Mouse (Mus musculus): ENCODE results near the gene Arg2. TPM values are rescaled to one million over a fixed set of nuclear protein-coding genes. Genes with fewer than 3 reads are reported as not detected.

The Arg2 gene
- total RNA-seq, 1 experiment, result 5.3 TPM

GRCm38 (mm10) chr12:79103773-79104172, 26.8 kb upstream of the Arg2 start:
- no peaks in the 10 kb centered on the region; the same call in 1 of the 2 replicates for H3K9me3 ChIP-seq (ENCODE audit: control insufficient read depth, insufficient read depth, low read depth, low read length)
- no peak overlapping the region for H3K4me3 ChIP-seq (ENCODE audit: insufficient read depth in 1 of 2, low read depth in 1 of 2, low read length in 2 of 2, poor library complexity in 1 of 2, severe bottlenecking in 1 of 2)
- no peak for DNase-seq (ENCODE audit: low read depth, low spot score)
- in situ Hi-C loops (cut with MboI; ENCODE audit: low sequenced_read_pairs in 2 of 2, unreplicated experiment in 2 of 2), result loop anchor here in 1 of 2 experiments (25.0 kb wide), 1 partner anchor 1066 kb away; no protein-coding TSS in a partner anchor
- H3K36me3 ChIP-seq (ENCODE audit: control insufficient read depth, insufficient read depth, low read length, poor library complexity, severe bottlenecking), result no peaks in the 10 kb centered on the region
- no peak overlapping the region for H3K9ac ChIP-seq (ENCODE audit: insufficient read depth, low read depth, low read length, poor library complexity, severe bottlenecking)
- no peaks in the 10 kb centered on the region for H3K4me1 ChIP-seq (ENCODE audit: control insufficient read depth in 2 of 2, insufficient read depth in 2 of 2, low read length in 2 of 2, poor library complexity in 1 of 2)
- H3K27ac ChIP-seq (ENCODE audit: insufficient read depth, low read depth, low read length, poor library complexity, severe bottlenecking), result no peak overlapping the region
- TF ChIP-seq ZC3H11A (IDR thresholded peaks at IDR 0.05; ENCODE audit: borderline replicate concordance, low read depth, low read length) (no peak), HCFC1 (IDR thresholded peaks at IDR 0.05; ENCODE audit: borderline replicate concordance, insufficient read depth, low read length) (no peak), CHD2 (IDR thresholded peaks at IDR 0.05; ENCODE audit: low read depth, low read length) (no peak), ZNF384 (IDR thresholded peaks at IDR 0.05; ENCODE audit: low read depth, low read length) (no peak), MAFK (IDR thresholded peaks at IDR 0.05; ENCODE audit: insufficient read depth, low read depth, low read length) (no peak)

GRCm38 (mm10) chr12:79104544-79104943, 26.0 kb upstream of the Arg2 start:
- H3K27ac ChIP-seq (ENCODE audit: insufficient read depth, low read depth, low read length, poor library complexity, severe bottlenecking), result no peak overlapping the region
- H3K9me3 ChIP-seq (ENCODE audit: control insufficient read depth, insufficient read depth, low read depth, low read length), result no peaks in the 10 kb centered on the region; the same call in 1 of the 2 replicates
- no peak overlapping the region for H3K4me3 ChIP-seq (ENCODE audit: insufficient read depth in 1 of 2, low read depth in 1 of 2, low read length in 2 of 2, poor library complexity in 1 of 2, severe bottlenecking in 1 of 2)
- H3K4me1 ChIP-seq (ENCODE audit: control insufficient read depth in 2 of 2, insufficient read depth in 2 of 2, low read length in 2 of 2, poor library complexity in 1 of 2), result no peaks in the 10 kb centered on the region
- H3K9ac ChIP-seq (ENCODE audit: insufficient read depth, low read depth, low read length, poor library complexity, severe bottlenecking), result no peak overlapping the region
- no peaks in the 10 kb centered on the region for H3K36me3 ChIP-seq (ENCODE audit: control insufficient read depth, insufficient read depth, low read length, poor library complexity, severe bottlenecking)
- in situ Hi-C loops (cut with MboI; ENCODE audit: low sequenced_read_pairs in 2 of 2, unreplicated experiment in 2 of 2), result loop anchor here in 1 of 2 experiments (25.0 kb wide), 1 partner anchor 1067 kb away; no protein-coding TSS in a partner anchor
- DNase-seq (ENCODE audit: low read depth, low spot score), result no peak
- TF ChIP-seq HCFC1 (IDR thresholded peaks at IDR 0.05; ENCODE audit: borderline replicate concordance, insufficient read depth, low read length), result no peak
- no peak for TF ChIP-seq CHD2 (IDR thresholded peaks at IDR 0.05; ENCODE audit: low read depth, low read length)
- no peak for TF ChIP-seq ZNF384 (IDR thresholded peaks at IDR 0.05; ENCODE audit: low read depth, low read length)
- no peak for TF ChIP-seq MAFK (IDR thresholded peaks at IDR 0.05; ENCODE audit: insufficient read depth, low read depth, low read length)
- TF ChIP-seq ZC3H11A (IDR thresholded peaks at IDR 0.05; ENCODE audit: borderline replicate concordance, low read depth, low read length), result no peak

DNA sequence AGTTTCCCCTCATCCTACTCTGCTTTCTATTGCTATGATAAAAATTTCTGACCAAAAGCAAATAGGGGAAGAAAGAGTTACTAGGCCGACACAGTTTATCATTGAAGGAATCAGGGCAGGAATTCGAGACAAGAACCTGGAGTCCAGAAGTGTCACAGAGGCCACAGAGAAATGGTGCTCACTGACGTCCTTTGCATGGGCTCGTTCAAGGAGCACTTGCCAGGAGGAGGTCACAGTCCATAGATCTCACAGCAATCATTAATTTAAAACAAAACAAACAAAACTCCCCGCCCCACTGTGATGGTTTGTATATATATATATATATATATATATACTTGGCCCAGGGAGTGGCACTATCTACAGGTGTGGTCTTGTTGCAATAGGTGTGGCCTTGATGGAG, 25.3 kb upstream of the Arg2 start:
- H3K4me1 ChIP-seq (ENCODE audit: control insufficient read depth in 2 of 2, insufficient read depth in 2 of 2, low read length in 2 of 2, poor library complexity in 1 of 2), result no peaks in the 10 kb centered on the region
- DNase-seq (ENCODE audit: low read depth, low spot score), result no peak
- no peak overlapping the region for H3K9ac ChIP-seq (ENCODE audit: insufficient read depth, low read depth, low read length, poor library complexity, severe bottlenecking)
- H3K4me3 ChIP-seq (ENCODE audit: insufficient read depth in 1 of 2, low read depth in 1 of 2, low read length in 2 of 2, poor library complexity in 1 of 2, severe bottlenecking in 1 of 2), result no peak overlapping the region
- in situ Hi-C loops (cut with MboI; ENCODE audit: low sequenced_read_pairs in 2 of 2, unreplicated experiment in 2 of 2), result loop anchor here in 1 of 2 experiments (25.0 kb wide), 1 partner anchor 1068 kb away; no protein-coding TSS in a partner anchor
- no peak overlapping the region for H3K27ac ChIP-seq (ENCODE audit: insufficient read depth, low read depth, low read length, poor library complexity, severe bottlenecking)
- H3K9me3 ChIP-seq (ENCODE audit: control insufficient read depth, insufficient read depth, low read depth, low read length), result no peaks in the 10 kb centered on the region; the same call in 1 of the 2 replicates
- no peak for TF ChIP-seq ZC3H11A (IDR thresholded peaks at IDR 0.05; ENCODE audit: borderline replicate concordance, low read depth, low read length)
- no peak for TF ChIP-seq ZNF384 (IDR thresholded peaks at IDR 0.05; ENCODE audit: low read depth, low read length)
- no peak for TF ChIP-seq CHD2 (IDR thresholded peaks at IDR 0.05; ENCODE audit: low read depth, low read length)
- no peak for TF ChIP-seq HCFC1 (IDR thresholded peaks at IDR 0.05; ENCODE audit: borderline replicate concordance, insufficient read depth, low read length)
- TF ChIP-seq MAFK (IDR thresholded peaks at IDR 0.05; ENCODE audit: insufficient read depth, low read depth, low read length), result no peak
- no peaks in the 10 kb centered on the region for H3K36me3 ChIP-seq (ENCODE audit: control insufficient read depth, insufficient read depth, low read length, poor library complexity, severe bottlenecking)

GRCm38 (mm10) chr12:79118991-79119390, 11.6 kb upstream of the Arg2 start:
- Histone ChIP-seq H3K36me3 (ENCODE audit: control insufficient read depth, insufficient read depth, low read length, poor library complexity, severe bottlenecking) (no peaks in the 10 kb centered on the region), H3K27ac (ENCODE audit: insufficient read depth, low read depth, low read length, poor library complexity, severe bottlenecking) (no peak overlapping the region), H3K9ac (ENCODE audit: insufficient read depth, low read depth, low read length, poor library complexity, severe bottlenecking) (no peak overlapping the region), H3K4me3 (ENCODE audit: insufficient read depth in 1 of 2, low read depth in 1 of 2, low read length in 2 of 2, poor library complexity in 1 of 2, severe bottlenecking in 1 of 2) (no peak overlapping the region), H3K4me1 (ENCODE audit: control insufficient read depth in 2 of 2, insufficient read depth in 2 of 2, low read length in 2 of 2, poor library complexity in 1 of 2) (no peaks in the 10 kb centered on the region), H3K9me3 (ENCODE audit: control insufficient read depth, insufficient read depth, low read depth, low read length) (peaks cover 8% of the 10 kb centered on the region)
- TF ChIP-seq MAFK (IDR thresholded peaks at IDR 0.05; ENCODE audit: insufficient read depth, low read depth, low read length), result no peak
- no peak for TF ChIP-seq HCFC1 (IDR thresholded peaks at IDR 0.05; ENCODE audit: borderline replicate concordance, insufficient read depth, low read length)
- no peak for DNase-seq (ENCODE audit: low read depth, low spot score)
- in situ Hi-C loops (cut with MboI; ENCODE audit: low sequenced_read_pairs in 2 of 2, unreplicated experiment in 2 of 2), result loop anchor here in 1 of 2 experiments (25.0 kb wide), 1 partner anchor 1082 kb away; no protein-coding TSS in a partner anchor

GRCm38 (mm10) chr12:79122820-79123219, 7.8 kb upstream of the Arg2 start:
- Histone ChIP-seq H3K27ac (ENCODE audit: insufficient read depth, low read depth, low read length, poor library complexity, severe bottlenecking) (no peak overlapping the region), H3K4me3 (ENCODE audit: insufficient read depth in 1 of 2, low read depth in 1 of 2, low read length in 2 of 2, poor library complexity in 1 of 2, severe bottlenecking in 1 of 2) (no peak overlapping the region), H3K4me1 (ENCODE audit: control insufficient read depth in 2 of 2, insufficient read depth in 2 of 2, low read length in 2 of 2, poor library complexity in 1 of 2) (no peaks in the 10 kb centered on the region), H3K36me3 (ENCODE audit: control insufficient read depth, insufficient read depth, low read length, poor library complexity, severe bottlenecking) (no peaks in the 10 kb centered on the region), H3K9ac (ENCODE audit: insufficient read depth, low read depth, low read length, poor library complexity, severe bottlenecking) (no peak overlapping the region), H3K9me3 (ENCODE audit: control insufficient read depth, insufficient read depth, low read depth, low read length) (no peaks in the 10 kb centered on the region)
- no peak for TF ChIP-seq ZC3H11A (IDR thresholded peaks at IDR 0.05; ENCODE audit: borderline replicate concordance, low read depth, low read length)
- in situ Hi-C loops (cut with MboI; ENCODE audit: low sequenced_read_pairs in 2 of 2, unreplicated experiment in 2 of 2), result loop anchor here in 1 of 2 experiments (25.0 kb wide), 1 partner anchor 1086 kb away; no protein-coding TSS in a partner anchor
- no peak for DNase-seq (ENCODE audit: low read depth, low spot score)

Measured in ES-E14 (cell line).